Mouse (Mus musculus): Measurements from ENCODE around the gene Stxbp6.
A peak's percentile ranks its signal among the peaks of the same experiment; 100 is the strongest.
"Not testable (repeated sequence)": the region's sequence is repeated elsewhere in the genome, so short reads cannot be mapped to it uniquely, and the experiment has no call there.

Gene Stxbp6

DNA sequence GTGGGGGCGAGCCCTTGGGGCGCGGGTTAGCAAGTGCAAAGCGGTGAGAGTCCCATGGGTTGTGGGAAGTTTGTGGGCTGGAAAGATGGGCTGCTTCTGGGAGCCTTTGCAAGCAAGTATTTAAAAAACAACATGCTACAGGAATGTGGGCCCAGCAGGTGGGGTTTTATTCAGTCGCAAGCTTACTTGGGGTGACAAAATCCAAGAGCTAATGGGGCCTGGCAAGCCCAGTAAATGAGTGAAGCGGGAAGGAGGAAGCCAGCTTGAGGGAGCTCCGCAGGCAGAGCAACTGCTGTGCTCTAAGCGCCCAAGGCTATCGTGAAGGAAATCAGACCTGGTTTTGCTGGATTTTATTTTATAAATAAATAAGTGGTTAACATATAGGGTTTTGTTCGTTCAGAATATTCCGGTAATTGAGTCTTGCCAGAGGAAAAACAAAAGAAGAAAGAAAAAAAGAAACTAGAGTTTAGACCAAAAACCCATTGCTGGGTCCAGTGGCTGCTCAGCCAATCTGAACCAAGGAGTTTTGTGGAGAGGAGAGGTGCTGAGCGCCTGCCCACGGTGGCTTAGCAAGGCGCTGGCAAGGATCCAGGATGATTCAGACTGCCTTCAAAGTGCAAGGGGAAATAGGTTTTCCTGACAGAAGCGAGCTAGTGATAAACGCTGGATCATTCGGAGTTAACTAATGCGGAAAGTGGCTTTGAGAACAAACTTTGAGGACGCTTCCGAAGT, at the start of gene Stxbp6:
Stxbp6 (minus strand) TSS at position 99 of the 732 bp plus-strand sequence.
- DNase-seq (ENCODE audit: low spot score in 2 of 2) = peak; percentile 30 to 55

DNA sequence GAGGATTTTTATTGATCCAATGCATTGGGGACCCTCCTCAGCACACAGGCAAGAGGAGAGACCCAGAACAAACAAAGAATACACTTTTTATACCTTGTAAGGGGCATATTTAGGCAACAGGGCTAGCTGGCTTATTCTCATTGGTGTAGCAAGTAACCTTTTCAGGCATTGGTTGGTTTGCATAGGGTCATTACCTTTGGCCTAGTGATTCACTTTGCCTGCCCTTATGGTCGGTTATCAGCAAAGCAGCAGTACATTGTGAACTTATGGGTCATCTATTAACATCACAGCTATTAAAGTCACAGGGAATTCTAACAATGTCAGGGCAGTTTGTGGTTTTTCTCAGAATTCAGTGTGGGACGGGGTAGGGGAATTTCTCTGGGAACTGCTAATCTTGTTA, 28.4 kb upstream of the Stxbp6 start:
- DNase-seq (ENCODE audit: low spot score in 2 of 2) = not testable (repeated sequence)

GRCm38 (mm10) chr12:45093732-45094131, 19.2 kb upstream of the Stxbp6 start:
- DNase-seq (ENCODE audit: low spot score in 2 of 2) = no peak

DNA sequence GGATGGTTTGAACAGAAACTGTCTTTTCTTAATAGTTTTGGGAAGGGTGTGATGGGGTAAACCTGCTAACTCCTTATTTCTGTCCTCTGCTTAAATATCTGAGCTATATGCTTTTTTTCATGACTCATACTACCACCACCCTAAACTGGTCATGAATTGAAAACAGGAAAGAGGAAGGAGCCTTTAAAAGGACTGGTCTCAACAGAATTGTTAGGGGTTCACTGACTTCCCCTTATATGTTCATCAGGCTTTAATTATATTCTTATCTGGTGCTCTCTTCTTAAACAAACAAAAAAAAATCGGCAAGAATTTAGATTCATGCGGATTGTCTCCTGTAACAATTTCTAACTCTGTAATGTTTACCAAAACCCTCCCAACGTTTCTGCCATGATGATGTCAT, 17.9 kb upstream of the Stxbp6 start:
- no peak for DNase-seq (ENCODE audit: low spot score in 2 of 2)

DNA sequence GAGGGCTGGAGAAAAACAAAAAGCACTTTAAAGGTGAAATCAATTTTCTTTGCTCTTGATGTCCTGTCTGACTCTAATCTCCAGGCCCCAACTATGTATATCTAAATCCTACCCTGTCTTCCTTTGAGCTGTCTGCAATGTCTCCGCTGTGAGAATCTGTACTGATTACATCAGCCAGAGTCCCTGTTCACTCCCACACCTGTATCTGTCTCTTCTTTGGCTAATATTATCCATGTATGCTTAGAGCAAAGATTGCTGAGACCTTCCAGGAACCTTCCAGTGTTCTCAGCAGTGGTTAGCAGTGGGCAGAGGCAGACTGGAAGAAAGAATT, 8.6 kb upstream of the Stxbp6 start:
- no peak for DNase-seq (ENCODE audit: low spot score in 2 of 2)

GRCm38 (mm10) chr12:45082379-45083144, 8.1 kb upstream of the Stxbp6 start:
- no peak for DNase-seq (ENCODE audit: low spot score in 2 of 2)

GRCm38 (mm10) chr12:45081617-45082016, 7.1 kb upstream of the Stxbp6 start:
- DNase-seq (ENCODE audit: low spot score in 2 of 2) = no peak

DNA sequence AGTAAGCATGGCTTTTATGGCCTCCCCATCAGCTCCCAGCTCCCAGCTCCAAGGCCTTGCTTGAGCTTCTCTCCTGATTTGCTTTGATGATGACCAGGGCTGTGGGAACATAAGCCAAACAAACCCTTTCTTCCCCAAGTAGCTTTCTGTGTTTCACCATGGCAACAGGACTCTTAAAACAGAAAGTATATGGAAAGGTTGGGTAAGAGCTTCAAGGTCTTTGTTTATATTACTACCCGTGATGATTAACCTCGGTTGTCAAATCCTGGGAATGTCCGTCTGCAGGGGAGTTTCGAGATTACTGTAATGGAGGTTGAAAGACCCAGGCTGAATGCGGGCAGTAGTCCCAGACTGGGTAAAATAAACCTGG, 6.2 kb upstream of the Stxbp6 start:
- no peak for DNase-seq (ENCODE audit: low spot score in 2 of 2)

- no peak for DNase-seq (ENCODE audit: low spot score in 2 of 2)
Observed at GRCm38 (mm10) chr12:45080036-45080752, 5.7 kb upstream of the Stxbp6 start.

DNA sequence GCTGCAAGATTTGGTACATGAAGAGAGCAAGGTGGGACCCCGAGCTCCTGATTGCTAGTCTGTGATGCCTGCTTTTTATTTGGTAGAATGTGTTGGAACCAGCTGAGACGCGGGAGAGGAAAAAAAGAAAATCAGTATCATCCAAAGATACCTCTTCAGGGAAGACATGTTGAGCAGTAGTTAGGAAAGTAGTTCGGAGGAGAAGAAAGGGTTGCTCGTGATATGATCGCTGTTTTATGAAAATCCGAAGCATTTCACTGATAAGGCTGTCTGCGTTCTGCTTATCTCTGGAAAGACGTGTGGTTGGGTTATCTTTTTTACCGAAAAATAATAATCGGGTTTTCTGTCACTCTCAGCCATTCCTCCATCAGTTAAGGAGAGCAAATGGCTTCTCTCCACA, 1.1 kb upstream of the Stxbp6 start:
- no peak for DNase-seq (ENCODE audit: low spot score in 2 of 2)

DNA sequence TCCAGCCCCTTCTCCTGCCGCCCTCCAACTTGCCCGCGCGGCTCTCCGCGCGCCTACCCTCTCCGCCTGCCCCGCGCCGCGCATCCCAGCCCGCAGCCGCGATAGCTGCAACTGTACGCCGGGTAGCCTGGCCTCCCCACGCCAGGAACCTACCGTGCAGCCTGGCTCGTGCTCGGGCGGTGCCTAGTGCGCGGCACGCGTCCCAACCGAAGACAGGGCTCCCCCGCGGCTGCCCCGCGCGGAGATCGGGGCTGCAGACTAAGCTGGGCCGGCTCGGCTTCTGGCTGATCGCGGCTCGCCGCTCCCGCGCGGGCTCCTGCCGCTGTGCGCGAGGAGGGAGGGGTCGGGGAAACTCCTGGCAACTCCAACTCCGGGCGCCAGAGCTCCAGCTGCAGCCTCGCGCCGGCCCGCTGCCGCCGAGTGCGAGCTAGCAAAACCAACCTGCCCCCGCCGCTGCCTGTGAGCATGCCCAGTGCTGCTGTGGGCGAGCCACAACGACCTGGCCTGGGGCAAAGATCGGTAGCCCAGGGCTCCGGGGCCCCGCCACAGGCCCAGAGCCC, 387 bp downstream of the Stxbp6 start:
- peak; percentile 65 to 73 for DNase-seq (ENCODE audit: low spot score in 2 of 2)

DNA sequence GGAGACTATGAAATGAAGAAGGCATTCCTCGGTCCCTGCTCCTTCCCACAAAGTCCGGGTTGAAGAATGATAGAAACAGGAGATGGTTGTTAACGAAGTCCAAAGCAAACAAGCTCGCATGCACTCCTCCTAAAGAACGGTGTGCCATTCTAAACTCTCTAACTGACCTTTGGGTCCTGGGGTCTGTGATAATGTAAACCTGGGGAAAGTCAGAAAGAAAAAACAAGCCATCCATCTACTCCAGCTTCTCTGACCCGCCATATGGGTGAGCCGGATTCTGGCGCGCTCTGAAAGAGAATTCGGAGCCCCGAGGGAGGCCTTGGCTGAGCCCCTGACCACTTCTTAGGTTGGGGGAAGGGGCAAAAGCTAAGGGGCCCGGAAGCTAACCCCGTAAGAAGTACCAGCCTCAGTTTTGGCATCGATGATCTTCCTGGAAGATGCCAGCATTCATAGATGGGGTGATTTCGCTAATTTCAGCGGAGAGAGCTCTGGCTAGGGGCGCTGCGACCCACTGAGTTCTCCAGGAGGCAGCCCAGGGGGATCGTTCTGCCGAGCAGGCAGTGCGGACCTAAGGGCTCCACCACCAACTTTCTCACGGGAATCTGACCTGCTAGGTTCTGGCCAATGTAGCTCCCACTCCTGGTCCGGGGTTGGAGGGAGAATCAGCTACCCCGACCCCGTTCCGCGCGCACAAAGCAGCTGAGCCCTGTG, 1.0 kb downstream of the Stxbp6 start:
- DNase-seq (ENCODE audit: low spot score in 2 of 2) = no peak

- no peak for DNase-seq (ENCODE audit: low spot score in 2 of 2)
Observed at GRCm38 (mm10) chr12:45072185-45072584, 2.3 kb downstream of the Stxbp6 start.

GRCm38 (mm10) chr12:45070186-45070585, 4.3 kb downstream of the Stxbp6 start:
- no peak for DNase-seq (ENCODE audit: low spot score in 2 of 2)

DNA sequence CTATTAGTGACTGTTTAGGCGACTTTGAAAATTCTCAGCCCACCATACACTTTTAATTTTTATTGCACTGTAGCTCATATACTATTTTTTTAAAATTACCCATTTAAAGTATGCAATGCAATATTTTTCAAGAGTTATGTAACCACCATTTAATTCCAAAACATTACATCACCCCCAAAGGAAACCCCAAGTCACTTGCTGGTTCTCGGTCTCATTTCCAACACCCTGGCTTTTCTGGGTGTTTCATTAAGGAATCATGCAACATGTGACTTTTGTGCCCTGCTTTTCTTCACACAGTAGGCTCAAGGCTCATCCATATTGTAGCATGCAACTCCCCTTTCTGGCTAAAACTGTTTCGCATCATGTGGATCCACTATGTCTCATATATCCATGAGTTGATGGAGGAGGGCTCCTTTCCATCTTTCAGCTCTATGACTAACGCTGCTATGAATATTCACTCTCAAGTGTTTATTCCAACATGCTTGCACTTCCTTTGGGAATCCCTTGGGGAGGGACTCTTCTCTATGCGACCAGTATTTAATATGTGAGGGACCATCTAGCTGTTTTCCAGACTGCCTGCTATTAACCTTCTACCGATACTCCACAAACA, 6.3 kb downstream of the Stxbp6 start:
- DNase-seq (ENCODE audit: low spot score in 2 of 2) = no peak

- DNase-seq (ENCODE audit: low spot score in 2 of 2) = no peak
Observed at GRCm38 (mm10) chr12:45067686-45068085, 6.8 kb downstream of the Stxbp6 start.

DNA sequence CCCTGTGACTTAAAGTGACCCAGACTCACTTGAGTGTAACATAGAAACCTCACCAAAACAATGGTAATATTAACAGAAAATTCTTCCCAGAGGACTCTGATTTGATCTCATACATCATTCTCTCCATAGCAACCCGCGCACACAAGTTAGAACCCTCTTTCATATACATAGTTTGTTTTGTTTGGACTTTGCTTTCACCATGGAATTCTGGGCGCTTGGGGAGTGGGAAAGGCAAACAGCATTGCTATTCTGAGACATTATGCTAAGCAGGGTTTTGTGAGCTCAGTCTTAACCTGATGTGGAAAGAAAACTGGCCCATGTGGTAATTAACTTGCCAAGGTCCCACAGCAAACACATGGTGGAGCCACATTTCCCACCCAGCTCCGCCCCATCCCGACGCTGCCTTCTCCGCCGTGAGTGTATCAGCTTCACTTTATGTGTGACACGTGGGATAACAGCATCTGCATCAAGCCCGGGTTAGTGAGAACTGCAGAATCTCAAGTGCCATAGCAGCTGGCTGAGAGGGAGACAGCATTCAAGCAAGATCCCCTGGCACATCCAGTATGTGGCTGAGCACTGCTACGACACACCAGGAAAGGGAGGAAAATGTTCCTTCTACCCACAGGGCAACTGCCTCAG, 7.3 kb downstream of the Stxbp6 start:
- peak; percentile 14 to 48 for DNase-seq (ENCODE audit: low spot score in 2 of 2)

GRCm38 (mm10) chr12:45063606-45064005, 10.9 kb downstream of the Stxbp6 start:
- no peak for DNase-seq (ENCODE audit: low spot score in 2 of 2)

- DNase-seq (ENCODE audit: low spot score in 2 of 2) = no peak
Observed at GRCm38 (mm10) chr12:45061336-45061735, 13.2 kb downstream of the Stxbp6 start.

- DNase-seq (ENCODE audit: low spot score in 2 of 2) = no peak
Observed at GRCm38 (mm10) chr12:45060804-45061203, 13.7 kb downstream of the Stxbp6 start.

DNA sequence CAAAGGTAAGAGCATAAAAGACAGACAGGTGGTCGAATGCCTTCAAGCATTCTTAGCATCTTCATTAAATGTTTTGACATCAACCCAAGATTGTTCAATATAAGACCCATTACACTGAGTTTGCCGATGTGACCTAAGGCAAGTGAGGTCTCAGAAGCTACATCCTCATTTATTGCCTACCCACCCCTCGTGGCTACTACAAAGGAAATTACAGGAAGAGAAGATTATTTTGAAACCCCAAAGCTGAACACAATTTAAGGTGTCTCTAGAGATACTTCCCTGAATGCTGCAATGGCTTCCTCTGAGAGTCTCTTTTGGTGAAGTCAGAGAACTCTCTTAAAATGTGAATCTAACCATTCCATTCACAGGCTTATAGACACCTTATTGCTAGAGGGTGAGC, 16.5 kb downstream of the Stxbp6 start:
- no peak for DNase-seq (ENCODE audit: low spot score in 2 of 2)

All from right cerebral cortex, postnatal 36 days (tissue).